Mouse (Mus musculus) thymus, adult 2 months (tissue): Measurements from ENCODE around the gene Dnajc19. TPM values are rescaled to one million over a fixed set of nuclear protein-coding genes. Genes with fewer than 3 reads are reported as not detected.
A peak's percentile ranks its signal among the peaks of the same experiment; 100 is the strongest.

Source experiments
- DNase-seq: peaks from one replicate; pipeline ENCODE4 v3.0.0; 2021
- H3K27ac ChIP-seq: fragments of 200-500 bp; 2 replicates; pipeline ENCODE4 v1.5.1; 2012; ENCODE audit warnings: low read length, control low read depth; ENCODE audit not compliant: control insufficient read depth, insufficient read depth
- H3K27me3 ChIP-seq: fragments of 200-500 bp; 2 replicates; pipeline ENCODE4 v1.6.1; 2012; ENCODE audit warnings: mild to moderate bottlenecking, low read length, moderate library complexity, mixed read lengths; ENCODE audit not compliant: control insufficient read depth, insufficient read depth
- H3K36me3 ChIP-seq: fragments of 200-500 bp; 2 replicates; pipeline ENCODE4 v1.6.1; 2012; ENCODE audit warnings: mild to moderate bottlenecking, low read length, moderate library complexity; ENCODE audit not compliant: control insufficient read depth, insufficient read depth
- H3K4me1 ChIP-seq: fragments of 200-500 bp; replicated peaks from 2 replicates; pipeline ENCODE4 v1.6.1; 2012; ENCODE audit warnings: low read length; ENCODE audit not compliant: control insufficient read depth, insufficient read depth
- H3K4me3 ChIP-seq: fragments of 200-500 bp; 2 replicates; pipeline ENCODE4 v1.5.1; 2012; ENCODE audit warnings: mild to moderate bottlenecking, low read length, control low read depth, moderate library complexity; ENCODE audit not compliant: control insufficient read depth, insufficient read depth
- CTCF ChIP-seq: fragments of 200-500 bp; IDR thresholded peaks from 2 replicates; pipeline ENCODE4 v1.5.1; 2012; ENCODE audit warnings: mild to moderate bottlenecking, control low read depth, low read length, moderate library complexity, borderline replicate concordance; ENCODE audit not compliant: control insufficient read depth, poor library complexity, insufficient read depth; ENCODE audit errors: extremely low read depth
- POLR2A ChIP-seq: fragments of 200-500 bp; IDR thresholded peaks from 2 replicates; pipeline ENCODE4 v1.6.1; 2012; ENCODE audit warnings: mild to moderate bottlenecking, low read length, control low read depth, moderate library complexity; ENCODE audit not compliant: control insufficient read depth, poor library complexity, insufficient read depth; ENCODE audit errors: extremely low read depth
- WGBS: fragments of 180-500 bp; shearing (Covaris S2); methylation state at CpG from one replicate; pipeline ENCODE4 v1.1.7; 2018; 5-methylcytosine and 5-hydroxymethylcytosine counted together
- polyA plus RNA-seq: library from polyadenylated mRNA; depleted of rRNA; stranded (reverse); fragments of >200 nt; gene quantifications from 2 replicates; pipeline ENCODE4 v1.2.3, GENCODE M21; 2012; rRNA removed

The Dnajc19 gene
- polyA plus RNA-seq: 66.0 and 78.0 TPM in 2 replicates

DNA sequence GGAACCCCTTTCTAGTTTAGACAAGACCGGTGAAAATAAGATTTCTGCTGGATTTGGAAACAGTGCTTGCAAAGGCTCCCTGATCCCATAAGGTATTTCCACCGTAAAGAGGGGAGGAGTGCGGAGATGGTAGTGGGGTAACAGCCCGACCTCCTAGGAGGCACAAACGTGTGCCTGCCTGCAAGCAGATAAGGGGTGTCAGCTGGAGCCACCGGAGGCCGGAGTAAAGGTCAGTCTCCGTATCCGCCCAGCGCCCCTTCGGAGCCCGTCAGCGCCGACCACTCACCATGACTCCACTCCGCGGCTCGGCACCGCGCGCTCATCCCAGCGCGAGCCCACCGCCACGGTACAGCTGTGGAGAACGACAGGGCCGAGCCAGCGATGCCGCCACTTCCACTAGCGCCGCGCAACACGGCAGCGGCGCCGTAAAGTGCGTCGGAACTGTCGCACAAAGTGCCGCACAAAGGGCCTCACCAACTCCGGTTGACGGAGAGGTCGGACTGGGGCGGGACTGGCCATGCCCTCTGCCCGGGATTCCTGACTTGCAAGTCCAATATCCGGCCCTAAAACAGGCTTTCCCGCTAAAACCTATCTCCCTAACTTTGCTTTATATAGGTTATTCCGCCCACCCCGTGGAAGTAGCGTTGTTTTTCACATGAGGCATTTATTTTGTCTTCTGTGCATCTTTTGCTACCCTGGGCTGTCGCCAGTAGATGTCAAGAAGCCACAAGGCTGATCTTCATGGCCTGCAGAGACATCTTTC, at the start of gene Dnajc19:
TSS of gene Dnajc19 (minus strand) at position 422 of the 763 bp plus-strand sequence.
- H3K36me3 ChIP-seq: no peaks in the 10 kb centered on the region; the same call in 1 of the 2 replicates
- TF ChIP-seq POLR2A (peak; percentile 75), CTCF (no peak)
- 1% methylated on average over 50 of the region's 50 CpGs for WGBS
- no peaks in the 10 kb centered on the region for H3K27me3 ChIP-seq
- H3K4me1 ChIP-seq: peaks cover 6% of the 10 kb centered on the region
- DNase-seq: peak; percentile 94
- no peak within 1 kb of the TSS for H3K27ac ChIP-seq
- peak within 1 kb of the TSS; percentile 72 for H3K4me3 ChIP-seq

DNA sequence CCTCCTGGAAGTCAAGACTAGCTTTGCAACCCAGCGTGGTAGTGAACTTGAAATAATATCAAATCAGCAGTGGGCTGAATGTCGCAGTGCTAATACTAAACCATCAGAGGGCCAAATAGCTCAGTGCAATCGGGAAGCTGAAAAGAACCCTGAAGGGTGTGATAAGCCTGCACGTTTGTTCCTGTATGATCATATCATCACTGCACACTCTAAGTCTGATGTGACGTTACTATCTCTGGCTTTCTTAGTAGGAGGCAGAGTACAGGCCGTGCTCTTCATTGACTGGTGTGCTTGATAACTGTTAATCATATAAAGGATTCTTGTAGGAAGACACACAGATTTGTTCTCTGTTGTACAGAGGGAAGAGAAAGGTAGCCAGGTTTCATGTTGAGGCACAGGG, 48.8 kb upstream of the Dnajc19 start:
- H3K27me3 ChIP-seq: no peaks in the 10 kb centered on the region
- TF ChIP-seq CTCF (no peak), POLR2A (no peak)
- H3K27ac ChIP-seq: no peak overlapping the region
- 87% methylated on average over 6 of the region's 6 CpGs for WGBS
- H3K4me3 ChIP-seq: no peak overlapping the region
- no peaks in the 10 kb centered on the region for H3K4me1 ChIP-seq
- H3K36me3 ChIP-seq: no peaks in the 10 kb centered on the region
- no peak for DNase-seq

DNA sequence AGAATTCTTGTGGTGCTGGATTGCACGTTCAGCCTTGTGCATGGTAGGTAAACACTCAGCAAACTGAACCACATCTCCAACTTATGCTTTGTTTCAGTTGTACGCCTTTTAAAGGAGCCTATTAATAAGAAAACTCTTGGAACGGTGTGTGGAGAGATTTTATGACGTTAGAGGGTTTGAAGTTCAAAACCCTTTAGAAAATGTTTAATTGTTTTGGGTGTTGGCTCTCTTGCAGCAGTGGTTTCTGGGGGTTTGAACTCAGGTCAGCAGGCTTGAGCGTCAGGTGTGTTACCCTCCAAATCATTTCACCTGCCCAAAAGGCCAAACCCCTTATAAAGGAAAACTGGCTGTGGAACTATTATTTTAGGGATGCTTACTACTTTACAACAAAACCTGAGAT, 40.2 kb upstream of the Dnajc19 start:
- H3K36me3 ChIP-seq: no peaks in the 10 kb centered on the region
- 94% methylated on average over 5 of the region's 5 CpGs for WGBS
- no peak overlapping the region for H3K27ac ChIP-seq
- TF ChIP-seq CTCF: no peak
- H3K4me3 ChIP-seq: no peak overlapping the region
- no peaks in the 10 kb centered on the region for H3K4me1 ChIP-seq
- no peak for DNase-seq
- no peaks in the 10 kb centered on the region for H3K27me3 ChIP-seq

DNA sequence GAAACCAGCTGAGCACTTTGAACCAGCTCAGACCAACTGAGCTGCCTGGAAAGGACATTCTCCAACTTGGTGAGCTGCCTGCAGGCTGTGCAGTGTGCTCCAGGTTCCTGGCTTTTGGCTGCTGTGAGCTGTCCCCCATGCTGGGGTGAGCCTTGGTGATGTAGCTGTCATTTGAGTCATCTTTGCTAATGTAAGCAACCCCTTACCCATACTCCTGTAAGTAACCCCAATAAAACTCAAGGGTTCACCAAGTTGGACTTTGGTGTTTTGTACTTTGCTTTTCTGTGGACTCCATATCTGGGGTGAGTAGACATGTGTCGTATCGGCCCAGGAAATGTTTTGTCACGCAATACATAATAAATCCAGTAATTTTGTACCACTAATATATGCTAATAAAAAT, 39.7 kb upstream of the Dnajc19 start:
- Histone ChIP-seq H3K4me1 (no peaks in the 10 kb centered on the region), H3K4me3 (no peak overlapping the region), H3K27ac (no peak overlapping the region), H3K36me3 (no peaks in the 10 kb centered on the region), H3K27me3 (no peaks in the 10 kb centered on the region)
- TF ChIP-seq POLR2A: no peak
- TF ChIP-seq CTCF: no peak
- WGBS: 95% methylated on average over 3 of the region's 3 CpGs
- DNase-seq: no peak

DNA sequence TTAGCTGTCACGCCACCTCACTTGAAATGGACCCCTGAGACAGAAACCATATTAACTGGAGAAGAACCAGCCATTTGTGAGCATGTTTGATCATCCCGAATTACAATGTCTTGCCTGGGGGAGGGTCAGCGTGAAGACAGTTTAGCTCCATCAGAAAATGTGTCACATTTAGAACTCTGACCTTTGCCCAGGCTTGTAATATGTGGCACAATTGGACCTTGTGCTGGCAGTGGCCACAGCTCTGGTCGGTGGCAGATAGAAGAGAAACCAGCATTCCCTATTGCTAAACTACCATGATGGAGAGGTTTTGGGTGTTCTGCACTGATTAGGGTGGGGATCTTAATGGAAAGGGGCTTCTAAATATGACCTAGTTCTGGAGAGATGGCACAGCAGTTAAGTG, 38.7 kb upstream of the Dnajc19 start:
- H3K27me3 ChIP-seq: no peaks in the 10 kb centered on the region
- H3K27ac ChIP-seq: no peak overlapping the region
- no peak for DNase-seq
- H3K4me1 ChIP-seq: no peaks in the 10 kb centered on the region
- H3K36me3 ChIP-seq: no peaks in the 10 kb centered on the region
- 83% methylated on average over 4 of the region's 4 CpGs for WGBS
- H3K4me3 ChIP-seq: no peak overlapping the region
- TF ChIP-seq POLR2A (no peak), CTCF (no peak)

DNA sequence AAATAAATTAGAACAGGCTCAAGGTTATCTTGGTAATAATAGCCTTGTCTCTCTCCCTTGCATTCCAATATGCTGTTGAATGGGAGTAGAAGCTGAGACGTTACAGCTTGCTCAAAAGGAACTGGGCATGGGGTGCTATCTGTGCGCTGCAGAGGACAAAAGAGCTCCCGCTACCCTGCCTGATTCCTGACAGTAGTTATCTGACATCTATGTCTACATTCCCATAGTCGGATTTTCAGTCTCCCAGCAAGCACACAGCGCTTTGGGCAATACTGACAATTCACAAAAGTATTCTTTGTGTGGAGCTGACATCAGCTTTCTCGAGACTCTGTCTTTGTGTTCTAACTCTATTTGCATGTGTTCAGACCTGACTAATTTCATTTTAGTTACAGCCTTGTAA, 34.7 kb upstream of the Dnajc19 start:
- no peak for DNase-seq
- H3K36me3 ChIP-seq: no peaks in the 10 kb centered on the region
- H3K4me3 ChIP-seq: no peak overlapping the region
- no peaks in the 10 kb centered on the region for H3K4me1 ChIP-seq
- no peak for TF ChIP-seq CTCF
- no peak for TF ChIP-seq POLR2A
- H3K27ac ChIP-seq: no peak overlapping the region
- WGBS: 88% methylated on average over 6 of the region's 6 CpGs
- H3K27me3 ChIP-seq: no peaks in the 10 kb centered on the region
